ENCODE assay signal across 8 mouse cellular contexts in genomic region chr1:40790324-40791141, GRCm38 (mm10). TPM values are rescaled to one million over a fixed set of nuclear protein-coding genes. Genes with fewer than 3 reads are reported as not detected.
DNase-seq lines count a peak whose midpoint lies in the region; ATAC-seq and TF ChIP-seq lines count a peak whose summit lies in the region.

Gene Mfsd9 (minus strand): TSS chr1:40790687.

- H3K27me3 ChIP-seq in G1E (ENCODE audit: insufficient read depth, low read length) = peaks cover 2% of the 10 kb centered on the region; the same call in 1 of the 2 replicates
- no peaks in the 10 kb centered on the region for H3K27me3 ChIP-seq in forebrain, embryonic 16.5 days (replicated peaks; ENCODE audit: control insufficient read depth, insufficient read depth, low read length)
- no peaks in the 10 kb centered on the region; the same call in 1 of the 2 replicates for H3K27me3 ChIP-seq in neural tube, embryonic 15.5 days (replicated peaks)

- peak within 1 kb of the TSS; percentile 52 for H3K4me2 ChIP-seq in forebrain, embryonic 16.5 days (ENCODE audit: low read length)
- peak within 1 kb of the TSS; percentile 75 for H3K4me2 ChIP-seq in neural tube, embryonic 15.5 days

- peak within 1 kb of the TSS; percentile 59 for H3K9ac ChIP-seq in forebrain, embryonic 16.5 days (replicated peaks; ENCODE audit: low read depth, low read length)
- H3K9ac ChIP-seq in neural tube, embryonic 15.5 days (replicated peaks) = peak within 1 kb of the TSS; percentile 55

- no peaks in the 10 kb centered on the region for H3K9me3 ChIP-seq in G1E (replicated peaks)
- no peaks in the 10 kb centered on the region for H3K9me3 ChIP-seq in forebrain, embryonic 16.5 days (ENCODE audit: control insufficient read depth, low read length)
- H3K9me3 ChIP-seq in neural tube, embryonic 15.5 days (replicated peaks) = no peaks in the 10 kb centered on the region

- peak; percentile 81 for ATAC-seq in G1E (ENCODE audit: extremely low read depth, insufficient number of reproducible peaks, low FRiP score, poor library complexity, severe bottlenecking)
- ATAC-seq in forebrain, embryonic 16.5 days = peak; percentile 88
- peak; percentile 95 for ATAC-seq in neural tube, embryonic 15.5 days (ENCODE audit: low FRiP score)

- peak within 1 kb of the TSS; percentile 84 for H3K4me3 ChIP-seq in G1E (ENCODE audit: low read depth, low read length)
- peak within 1 kb of the TSS; percentile 65 for H3K4me3 ChIP-seq in forebrain, embryonic 16.5 days (replicated peaks; ENCODE audit: low read length)
- H3K4me3 ChIP-seq in layer of hippocampus, adult 2 months = peak within 1 kb of the TSS; percentile 92
- H3K4me3 ChIP-seq in lung, adult 2 months (replicated peaks; ENCODE audit: extremely low read depth, low read depth, low read length) = peak within 1 kb of the TSS; percentile 58
- H3K4me3 ChIP-seq in neural tube, embryonic 15.5 days (replicated peaks) = peak within 1 kb of the TSS; percentile 76

- 3% methylated on average over 38 of the region's 38 CpGs for WGBS in forebrain, embryonic 16.5 days
- WGBS in lung, adult 2 months = 6% methylated on average over 38 of the region's 38 CpGs
- 7% methylated on average over 35 of the region's 38 CpGs for WGBS in neural tube, embryonic 15.5 days

- H3K36me3 ChIP-seq in G1E (replicated peaks) = peaks cover 8% of the 10 kb centered on the region
- no peaks in the 10 kb centered on the region for H3K36me3 ChIP-seq in forebrain, embryonic 16.5 days (ENCODE audit: control insufficient read depth, insufficient read depth)
- H3K36me3 ChIP-seq in neural tube, embryonic 15.5 days = no peaks in the 10 kb centered on the region

- intact Hi-C loops in heart, postnatal 36 days (cut with DNase I) = no loop called here

- TF ChIP-seq CTCF in G1E (IDR thresholded peaks at IDR 0.05; ENCODE audit: low read depth, low read length) = no peak
- no peak for TF ChIP-seq CTCF in layer of hippocampus, adult 2 months (conservative IDR thresholded peaks at IDR 0.05)
- TF ChIP-seq CTCF in lung, adult 2 months (IDR thresholded peaks at IDR 0.05; ENCODE audit: insufficient read depth, low read length) = no peak

- DNase-seq in G1E (ENCODE audit: low spot score) = peak; percentile 89
- peak; percentile 56 to 77 for DNase-seq in cerebellum, adult 18-20 months
- DNase-seq in heart, postnatal 36 days = peak; percentile 91 to 93
- DNase-seq in layer of hippocampus, adult 2 months (ENCODE audit: low spot score in 2 of 2) = peak; percentile 90 to 92
- DNase-seq in lung, adult 2 months = peak; percentile 95
- peak; percentile 98 for DNase-seq in testis, postnatal 10 days (ENCODE audit: low spot score)

- TF ChIP-seq POLR2A in lung, adult 2 months (IDR thresholded peaks at IDR 0.05; ENCODE audit: borderline replicate concordance, extremely low read depth, low read depth, low read length) = no peak; the same call in 1 of the 2 replicates

- peaks cover 18% of the 10 kb centered on the region for H3K4me1 ChIP-seq in G1E (ENCODE audit: insufficient read depth, low read depth, low read length)
- peaks cover 19% of the 10 kb centered on the region for H3K4me1 ChIP-seq in forebrain, embryonic 16.5 days (replicated peaks; ENCODE audit: control insufficient read depth, insufficient read depth, low read length)
- no peaks in the 10 kb centered on the region; the same call in 1 of the 2 replicates for H3K4me1 ChIP-seq in lung, adult 2 months (ENCODE audit: control insufficient read depth, insufficient read depth, low read length)
- H3K4me1 ChIP-seq in neural tube, embryonic 15.5 days = peaks cover 17% of the 10 kb centered on the region

- H3K27ac ChIP-seq in forebrain, embryonic 16.5 days (ENCODE audit: low read length) = peak within 1 kb of the TSS; percentile 29
- peak within 1 kb of the TSS; percentile 56; the same call in 1 of the 2 replicates for H3K27ac ChIP-seq in layer of hippocampus, adult 2 months
- H3K27ac ChIP-seq in neural tube, embryonic 15.5 days (replicated peaks) = peak within 1 kb of the TSS; percentile 67

RNA-seq across cellular contexts. Expression of gene Mfsd9, which starts in this region (rescaled TPM):
- total RNA-seq in G1E (2014; fragmentation: Nextera tagmentation) (1.3 and 1.7 TPM in 2 replicates), G1E (2017) (2.7 and 3.3 TPM in 2 replicates)
- 0.54 and 0.74 TPM in 2 replicates for polyA plus RNA-seq in G1E (2012)
- polyA plus RNA-seq in forebrain, embryonic 16.5 days (2015; fragmentation: Nextera tagmentation; extraction: Ambion mirVana) = 7.1 and 7.5 TPM in 2 replicates
- total RNA-seq in heart, postnatal 36 days (2021) = 1 to 10 TPM in 1 of 2 experiments, under 1 TPM in 1; 0.78 to 1.1 TPM
- total RNA-seq in layer of hippocampus, adult 2 months (2021) = 1 to 10 TPM; 5.2 to 5.3 TPM
- 1.8 and 2.8 TPM in 2 replicates for polyA plus RNA-seq in lung, adult 2 months (2012; rRNA removed)
- polyA plus RNA-seq in neural tube, embryonic 15.5 days (2015; fragmentation: Nextera tagmentation; extraction: Ambion mirVana) = 7.8 and 9.0 TPM in 2 replicates

Comparison
In these comparisons a context has a peak if more than half of its experiments do, and no peak if none do; other contexts are left out.
1. Peak in every context shown above with its lines: DNase-seq, ATAC-seq, H3K4me3 ChIP-seq and H3K27ac ChIP-seq.